7 mouse cellular contexts compared by ENCODE assay signal in the genomic region with DNA sequence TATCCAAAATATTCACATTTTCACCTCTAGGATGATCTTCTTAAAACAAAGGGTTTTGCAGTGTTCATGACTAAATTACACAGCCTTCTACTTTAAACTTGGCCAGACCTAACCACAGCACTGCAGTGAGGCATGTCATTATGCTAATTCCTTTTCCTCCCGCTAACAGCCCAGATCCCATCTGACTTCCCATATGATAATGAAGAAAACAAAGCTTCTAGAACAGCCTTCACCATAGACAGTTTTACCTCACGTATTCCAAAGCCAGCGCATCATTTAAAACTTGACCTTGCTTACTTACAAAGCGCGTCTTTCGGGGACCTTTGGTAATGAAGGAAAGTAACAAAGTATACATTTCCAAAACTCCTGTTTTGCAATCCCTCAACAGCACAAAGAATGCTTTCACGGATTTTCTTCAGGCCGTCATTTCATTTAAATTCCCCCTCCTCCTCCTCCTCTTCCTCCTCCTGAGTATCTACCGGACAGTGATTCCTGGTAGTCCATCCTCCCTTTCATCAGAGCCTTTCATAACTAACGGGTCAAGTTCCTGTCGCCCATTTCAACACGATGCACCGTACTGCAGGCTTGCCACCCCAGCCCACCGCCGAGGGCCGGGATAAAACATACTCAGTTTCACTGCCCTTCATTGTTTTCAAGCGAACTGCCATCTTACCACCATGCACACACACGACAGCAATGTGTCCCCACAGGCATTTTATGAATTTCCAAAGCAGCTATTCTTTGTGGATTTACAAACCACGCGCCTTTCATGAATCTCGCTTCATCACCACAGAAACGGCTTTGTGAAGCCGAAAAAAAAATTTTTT. TPM values are rescaled to one million over a fixed set of nuclear protein-coding genes. Genes with fewer than 3 reads are reported as not detected.
DNase-seq lines count a peak whose midpoint lies in the region; ATAC-seq lines count a peak whose summit lies in the region.

No protein-coding gene starts in this region.

- no peaks in the 10 kb centered on the region for H3K9me3 ChIP-seq in hindbrain, embryonic 11.5 days (ENCODE audit: control insufficient read depth, low read length)

- 3% methylated on average over 23 of the region's 23 CpGs for WGBS in hindbrain, embryonic 11.5 days

- peaks cover 9% of the 10 kb centered on the region for H3K4me1 ChIP-seq in hindbrain, embryonic 11.5 days (replicated peaks; ENCODE audit: control insufficient read depth, insufficient read depth, low read length)

- peak; percentile 34; the same call in 1 of the 2 replicates for ATAC-seq in hindbrain, embryonic 11.5 days (ENCODE audit: low FRiP score)
- peak; percentile 29; the same call in 1 of the 2 replicates for ATAC-seq in megakaryocyte, adult 5-6 weeks (ENCODE audit: poor library complexity, severe bottlenecking)

- H3K9ac ChIP-seq in hindbrain, embryonic 11.5 days (ENCODE audit: low read depth, low read length): peak overlapping the region; percentile 99

- peak; percentile 35 to 42 for DNase-seq in spleen, postnatal 10 days (ENCODE audit: low spot score in 2 of 2)
- no peak for DNase-seq in spleen, adult 18-20 months
- DNase-seq in embryo, embryonic 10.5 days (ENCODE audit: low spot score): peak; percentile 68
- peak; percentile 66 for DNase-seq in hindbrain, embryonic 11.5 days (ENCODE audit: low spot score)
- no peak for DNase-seq in ovary, postnatal 14 days (ENCODE audit: low spot score)
- no peak for DNase-seq in gastrocnemius, postnatal 36 days

- H3K4me3 ChIP-seq in hindbrain, embryonic 11.5 days (ENCODE audit: low read depth, low read length): peak overlapping the region; percentile 99

- H3K27ac ChIP-seq in hindbrain, embryonic 11.5 days (ENCODE audit: low read depth, low read length): peak overlapping the region; percentile 99

- no peaks in the 10 kb centered on the region for H3K27me3 ChIP-seq in hindbrain, embryonic 11.5 days (ENCODE audit: control insufficient read depth, insufficient read depth, low read length)

- H3K4me2 ChIP-seq in hindbrain, embryonic 11.5 days (replicated peaks; ENCODE audit: low read depth, low read length): peak overlapping the region; percentile 67

- H3K36me3 ChIP-seq in hindbrain, embryonic 11.5 days (ENCODE audit: control insufficient read depth, insufficient read depth, low read length): 0 out of 2 replicates have a peak, but pooled peaks cover 1% of the 10 kb centered on the region

- intact Hi-C loops in gastrocnemius, postnatal 36 days (cut with DNase I): no loop called here

RNA-seq across cellular contexts. Expression of gene Nudt3, which starts 1.4 kb away (rescaled TPM):
- 53.3 and 61.2 TPM in 2 replicates for polyA plus RNA-seq in hindbrain, embryonic 11.5 days (2014; fragmentation: Nextera tagmentation; extraction: Ambion mirVana)
- 32.3 and 32.9 TPM in 2 replicates for total RNA-seq in megakaryocyte, adult 5-6 weeks (2015)
- 91.6 and 93.8 TPM in 2 replicates for total RNA-seq in megakaryocyte, adult 5-6 weeks (2017)
- 100 to 1,000 TPM; 232 to 233 TPM for total RNA-seq in gastrocnemius, postnatal 36 days (2021)

RNA-seq across cellular contexts. Expression of gene RPS10-NUDT3, which starts 13.1 kb away (rescaled TPM):
- not detected in 2 replicates for polyA plus RNA-seq in hindbrain, embryonic 11.5 days (2014; fragmentation: Nextera tagmentation; extraction: Ambion mirVana)
- total RNA-seq in megakaryocyte, adult 5-6 weeks (2015): not detected in 2 replicates
- total RNA-seq in megakaryocyte, adult 5-6 weeks (2017): not detected in 2 replicates
- total RNA-seq in gastrocnemius, postnatal 36 days (2021): not detected

RNA-seq across cellular contexts. Expression of gene Rps10, which starts 14.6 kb away (rescaled TPM):
- polyA plus RNA-seq in hindbrain, embryonic 11.5 days (2014; fragmentation: Nextera tagmentation; extraction: Ambion mirVana): 817 and 827 TPM in 2 replicates
- 1,486 and 1,560 TPM in 2 replicates for total RNA-seq in megakaryocyte, adult 5-6 weeks (2015)
- total RNA-seq in megakaryocyte, adult 5-6 weeks (2017): 1,634 and 1,837 TPM in 2 replicates
- 100 to 1,000 TPM; 294 to 354 TPM for total RNA-seq in gastrocnemius, postnatal 36 days (2021)

RNA-seq across cellular contexts. Expression of gene Pacsin1, which starts 33.4 kb away (rescaled TPM):
- polyA plus RNA-seq in hindbrain, embryonic 11.5 days (2014; fragmentation: Nextera tagmentation; extraction: Ambion mirVana): 3.5 and 3.7 TPM in 2 replicates
- total RNA-seq in megakaryocyte, adult 5-6 weeks (2015): 0.87 and 1.2 TPM in 2 replicates
- total RNA-seq in megakaryocyte, adult 5-6 weeks (2017): 0.44 and 0.61 TPM in 2 replicates
- total RNA-seq in gastrocnemius, postnatal 36 days (2021): under 1 TPM; 0.18 to 0.59 TPM

RNA-seq across cellular contexts. Expression of gene AI413582, which starts 56.4 kb away (rescaled TPM):
- polyA plus RNA-seq in hindbrain, embryonic 11.5 days (2014; fragmentation: Nextera tagmentation; extraction: Ambion mirVana): 17.1 and 19.0 TPM in 2 replicates
- total RNA-seq in megakaryocyte, adult 5-6 weeks (2015): 58.0 and 63.8 TPM in 2 replicates
- total RNA-seq in megakaryocyte, adult 5-6 weeks (2017): 55.4 and 62.9 TPM in 2 replicates
- total RNA-seq in gastrocnemius, postnatal 36 days (2021): 1 to 10 TPM; 2.7 to 2.8 TPM

Comparison
In these comparisons a context has a peak if more than half of its experiments do, and no peak if none do; other contexts are left out.
1. DNase-seq: peak in spleen, postnatal 10 days (2 of 2), embryo, embryonic 10.5 days (single experiment) and hindbrain, embryonic 11.5 days (single experiment); none in spleen, adult 18-20 months (0 of 2), ovary, postnatal 14 days (single experiment) and gastrocnemius, postnatal 36 days (0 of 2).
2. RNA of gene Rps10, which starts 14.6 kb away (total RNA-seq): 1,486 to 1,837 TPM in megakaryocyte, adult 5-6 weeks; 294 to 354 TPM in gastrocnemius, postnatal 36 days; every median in the first group is over 4 times any median in the second.